Mouse (Mus musculus): ENCODE data around the gene Ankrd13b. TPM values are rescaled to one million over a fixed set of nuclear protein-coding genes. Genes with fewer than 3 reads are reported as not detected.

Gene Ankrd13b
- total RNA-seq, 2 experiments from 2014 or later, result 216 to 217 TPM

- intact Hi-C loops (cut with DNase I), result no loop called here
- DNase-seq, result peak; percentile 93
Measured at GRCm38 (mm10) chr11:77492911-77493332, 3.4 kb upstream of the Ankrd13b start.

- intact Hi-C loops (cut with DNase I), result no loop called here
- DNase-seq, result peak; percentile 43
Measured at GRCm38 (mm10) chr11:77492311-77492871, 2.9 kb upstream of the Ankrd13b start.

- DNase-seq, result peak; percentile 70
- intact Hi-C loops (cut with DNase I), result no loop called here
Measured at GRCm38 (mm10) chr11:77491502-77492291, 2.2 kb upstream of the Ankrd13b start.

- DNase-seq, result peak; percentile 97
- intact Hi-C loops (cut with DNase I), result no loop called here
Measured at GRCm38 (mm10) chr11:77491123-77491501, 1.6 kb upstream of the Ankrd13b start.

- DNase-seq, result no peak
- intact Hi-C loops (cut with DNase I), result no loop called here
Measured at GRCm38 (mm10) chr11:77490451-77490850, 973 bp upstream of the Ankrd13b start.

GRCm38 (mm10) chr11:77488771-77489581, 502 bp downstream of the Ankrd13b start:
- intact Hi-C loops (cut with DNase I), result loop anchor here (10.0 kb wide), 1 partner anchor 384 kb away; no protein-coding TSS in a partner anchor
- DNase-seq, result no peak

GRCm38 (mm10) chr11:77486798-77487197, 2.7 kb downstream of the Ankrd13b start:
- intact Hi-C loops (cut with DNase I), result loop anchor here (10.0 kb wide), 1 partner anchor 382 kb away; no protein-coding TSS in a partner anchor
- DNase-seq, result peak; percentile 84

- DNase-seq, result peak; percentile 65
- intact Hi-C loops (cut with DNase I), result loop anchor here (10.0 kb wide), 1 partner anchor 380 kb away; no protein-coding TSS in a partner anchor
Measured at GRCm38 (mm10) chr11:77485229-77485628, 4.2 kb downstream of the Ankrd13b start.

GRCm38 (mm10) chr11:77483510-77484255, 5.8 kb downstream of the Ankrd13b start:
- no peak for DNase-seq
- intact Hi-C loops (cut with DNase I), result loop anchor here (10.0 kb wide), 1 partner anchor 379 kb away; no protein-coding TSS in a partner anchor

GRCm38 (mm10) chr11:77483043-77483442, 6.4 kb downstream of the Ankrd13b start:
- intact Hi-C loops (cut with DNase I), result loop anchor here (10.0 kb wide), 1 partner anchor 378 kb away; no protein-coding TSS in a partner anchor

GRCm38 (mm10) chr11:77476895-77477294, 12.6 kb downstream of the Ankrd13b start:
- intact Hi-C loops (cut with DNase I), result no loop called here
- DNase-seq, result no peak

More at GRCm38 (mm10) chr11:77483043-77483442, 6.4 kb downstream of the Ankrd13b start:
- DNase-seq, result no peak

GRCm38 (mm10) chr11:77476216-77476615, 13.3 kb downstream of the Ankrd13b start:
- intact Hi-C loops (cut with DNase I), result no loop called here

GRCm38 (mm10) chr11:77472775-77473174, 16.7 kb downstream of the Ankrd13b start:
- intact Hi-C loops (cut with DNase I), result no loop called here
- no peak for DNase-seq

More at GRCm38 (mm10) chr11:77476216-77476615, 13.3 kb downstream of the Ankrd13b start:
- DNase-seq, result no peak

GRCm38 (mm10) chr11:77471407-77471806, 18.1 kb downstream of the Ankrd13b start:
- DNase-seq, result no peak

GRCm38 (mm10) chr11:77468397-77468796, 21.1 kb downstream of the Ankrd13b start:
- no peak for DNase-seq
- intact Hi-C loops (cut with DNase I), result loop anchor here (10.0 kb wide), 1 partner anchor 134 kb away; no protein-coding TSS in a partner anchor

More at GRCm38 (mm10) chr11:77471407-77471806, 18.1 kb downstream of the Ankrd13b start:
- intact Hi-C loops (cut with DNase I), result no loop called here

GRCm38 (mm10) chr11:77467784-77468183, 21.7 kb downstream of the Ankrd13b start:
- intact Hi-C loops (cut with DNase I), result loop anchor here (10.0 kb wide), 1 partner anchor 133 kb away; no protein-coding TSS in a partner anchor
- DNase-seq, result peak; percentile 75

- peak; percentile 59 for DNase-seq
- intact Hi-C loops (cut with DNase I), result loop anchor here (10.0 kb wide), 1 partner anchor 132 kb away; no protein-coding TSS in a partner anchor
Measured at GRCm38 (mm10) chr11:77467157-77467556, 22.3 kb downstream of the Ankrd13b start.

GRCm38 (mm10) chr11:77466544-77466943, 22.9 kb downstream of the Ankrd13b start:
- intact Hi-C loops (cut with DNase I), result loop anchor here (10.0 kb wide), 1 partner anchor 132 kb away; no protein-coding TSS in a partner anchor
- no peak for DNase-seq

GRCm38 (mm10) chr11:77465111-77465510, 24.4 kb downstream of the Ankrd13b start:
- no peak for DNase-seq
- intact Hi-C loops (cut with DNase I), result loop anchor here (10.0 kb wide), 1 partner anchor 130 kb away; no protein-coding TSS in a partner anchor

- intact Hi-C loops (cut with DNase I), result loop anchor here (10.0 kb wide), 1 partner anchor 130 kb away; no protein-coding TSS in a partner anchor
- DNase-seq, result no peak
Measured at GRCm38 (mm10) chr11:77464684-77465083, 24.8 kb downstream of the Ankrd13b start.
